Mouse (Mus musculus) brain, embryonic 14.5 days (tissue): ENCODE results near the gene Ecm2.

Source experiments
- CTCF ChIP-seq: fragments of 200-500 bp; IDR thresholded peaks from 2 replicates; pipeline ENCODE4 v1.5.1; 2012; ENCODE audit warnings: inconsistent platforms, mild to moderate bottlenecking, moderate library complexity, borderline replicate concordance; ENCODE audit not compliant: insufficient read depth, insufficient read length; ENCODE audit errors: extremely low read depth
- POLR2A ChIP-seq: fragments of 200-500 bp; IDR thresholded peaks from 2 replicates; pipeline ENCODE4 v1.6.1; 2012; ENCODE audit warnings: mild to moderate bottlenecking, inconsistent platforms, borderline replicate concordance; ENCODE audit not compliant: poor library complexity, insufficient read depth, insufficient read length, severe bottlenecking; ENCODE audit errors: extremely low read depth

DNA sequence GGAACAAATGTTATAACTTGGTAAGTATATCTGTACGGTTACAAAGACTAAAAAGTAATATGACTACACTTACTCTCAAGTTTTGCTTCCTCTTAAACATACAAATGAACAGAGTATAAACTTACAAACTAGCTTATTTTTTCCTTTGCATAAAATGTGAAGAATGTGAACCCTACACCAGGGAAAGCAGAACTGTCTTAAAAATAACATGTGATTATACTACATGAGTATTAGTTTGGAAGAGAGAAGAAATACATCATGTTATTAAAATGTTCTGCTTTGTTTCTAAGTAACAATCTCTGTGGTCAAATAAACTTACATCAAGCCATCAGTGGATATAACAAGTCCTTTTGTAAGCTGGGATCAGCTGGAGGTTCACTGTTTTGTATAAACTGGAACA, 34.1 kb downstream of the Ecm2 start:
- TF ChIP-seq CTCF, result no peak
- TF ChIP-seq POLR2A, result no peak
